Mouse (Mus musculus): ENCODE measurements around the gene Angel1. TPM values are rescaled to one million over a fixed set of nuclear protein-coding genes. Genes with fewer than 3 reads are reported as not detected.

Gene Angel1
- 9.2 and 10.6 TPM in 2 replicates for polyA plus RNA-seq (2015; fragmentation: Nextera tagmentation; extraction: Ambion mirVana)

GRCm38 (mm10) chr12:86726120-86726640 is at the start of gene Angel1:
Gene Angel1, minus strand, starts transcription at chr12:86726460.
- Histone ChIP-seq H3K4me1 (replicated peaks; ENCODE audit: control insufficient read depth, insufficient read depth, low read length) (peaks cover 14% of the 10 kb centered on the region), H3K9me3 (ENCODE audit: control insufficient read depth, low read length) (no peaks in the 10 kb centered on the region), H3K36me3 (ENCODE audit: control insufficient read depth, insufficient read depth) (no peaks in the 10 kb centered on the region), H3K27me3 (replicated peaks; ENCODE audit: control insufficient read depth, insufficient read depth, low read length) (no peaks in the 10 kb centered on the region), H3K9ac (replicated peaks; ENCODE audit: low read depth, low read length) (peak within 1 kb of the TSS; percentile 62), H3K27ac (ENCODE audit: low read length) (peak within 1 kb of the TSS; percentile 41), H3K4me3 (replicated peaks; ENCODE audit: low read length) (peak within 1 kb of the TSS; percentile 65), H3K4me2 (ENCODE audit: low read length) (peak within 1 kb of the TSS; percentile 95)
- ATAC-seq: peak; percentile 98
- WGBS: under 1% methylated on average over 44 of the region's 44 CpGs

- H3K27me3 ChIP-seq (replicated peaks; ENCODE audit: control insufficient read depth, insufficient read depth, low read length): no peaks in the 10 kb centered on the region
- no peak overlapping the region for H3K4me3 ChIP-seq (replicated peaks; ENCODE audit: low read length)
- ATAC-seq: no peak
- H3K4me1 ChIP-seq (replicated peaks; ENCODE audit: control insufficient read depth, insufficient read depth, low read length): peaks cover 18% of the 10 kb centered on the region
- no peaks in the 10 kb centered on the region for H3K36me3 ChIP-seq (ENCODE audit: control insufficient read depth, insufficient read depth)
- H3K9ac ChIP-seq (replicated peaks; ENCODE audit: low read depth, low read length): no peak overlapping the region
- H3K9me3 ChIP-seq (ENCODE audit: control insufficient read depth, low read length): no peaks in the 10 kb centered on the region
- no peak overlapping the region for H3K4me2 ChIP-seq (ENCODE audit: low read length)
- H3K27ac ChIP-seq (ENCODE audit: low read length): no peak overlapping the region
- WGBS: 77% methylated on average over 7 of the region's 7 CpGs
These were observed 49.5 kb upstream of the Angel1 start for GRCm38 (mm10) chr12:86775561-86776280.

GRCm38 (mm10) chr12:86772551-86772950 is 46.3 kb upstream of the Angel1 start:
- no peaks in the 10 kb centered on the region for H3K36me3 ChIP-seq (ENCODE audit: control insufficient read depth, insufficient read depth)
- WGBS: 22% methylated on average over 3 of the region's 3 CpGs
- no peak overlapping the region for H3K4me2 ChIP-seq (ENCODE audit: low read length)
- H3K9ac ChIP-seq (replicated peaks; ENCODE audit: low read depth, low read length): peak overlapping the region; percentile 32; the same call in 1 of the 2 replicates
- no peak overlapping the region for H3K4me3 ChIP-seq (replicated peaks; ENCODE audit: low read length)
- H3K9me3 ChIP-seq (ENCODE audit: control insufficient read depth, low read length): no peaks in the 10 kb centered on the region
- no peak for ATAC-seq
- H3K27me3 ChIP-seq (replicated peaks; ENCODE audit: control insufficient read depth, insufficient read depth, low read length): no peaks in the 10 kb centered on the region
- peaks cover 31% of the 10 kb centered on the region for H3K4me1 ChIP-seq (replicated peaks; ENCODE audit: control insufficient read depth, insufficient read depth, low read length)
- no peak overlapping the region for H3K27ac ChIP-seq (ENCODE audit: low read length)

GRCm38 (mm10) chr12:86771823-86772427 is 45.7 kb upstream of the Angel1 start:
- H3K9ac ChIP-seq (replicated peaks; ENCODE audit: low read depth, low read length): no peak overlapping the region
- H3K4me3 ChIP-seq (replicated peaks; ENCODE audit: low read length): no peak overlapping the region
- peak; percentile 86 for ATAC-seq
- 8% methylated on average over 12 of the region's 12 CpGs for WGBS
- H3K27ac ChIP-seq (ENCODE audit: low read length): peak overlapping the region; percentile 70
- peak overlapping the region; percentile 17 for H3K4me2 ChIP-seq (ENCODE audit: low read length)
- H3K27me3 ChIP-seq (replicated peaks; ENCODE audit: control insufficient read depth, insufficient read depth, low read length): no peaks in the 10 kb centered on the region
- H3K4me1 ChIP-seq (replicated peaks; ENCODE audit: control insufficient read depth, insufficient read depth, low read length): peaks cover 31% of the 10 kb centered on the region
- H3K9me3 ChIP-seq (ENCODE audit: control insufficient read depth, low read length): no peaks in the 10 kb centered on the region
- H3K36me3 ChIP-seq (ENCODE audit: control insufficient read depth, insufficient read depth): no peaks in the 10 kb centered on the region

- Histone ChIP-seq H3K9me3 (ENCODE audit: control insufficient read depth, low read length) (no peaks in the 10 kb centered on the region), H3K9ac (replicated peaks; ENCODE audit: low read depth, low read length) (no peak overlapping the region), H3K27me3 (replicated peaks; ENCODE audit: control insufficient read depth, insufficient read depth, low read length) (no peaks in the 10 kb centered on the region), H3K4me1 (replicated peaks; ENCODE audit: control insufficient read depth, insufficient read depth, low read length) (peaks cover 31% of the 10 kb centered on the region), H3K4me2 (ENCODE audit: low read length) (no peak overlapping the region), H3K27ac (ENCODE audit: low read length) (peak overlapping the region; percentile 24; the same call in 1 of the 2 replicates), H3K4me3 (replicated peaks; ENCODE audit: low read length) (no peak overlapping the region), H3K36me3 (ENCODE audit: control insufficient read depth, insufficient read depth) (no peaks in the 10 kb centered on the region)
- 3% methylated on average over 3 of the region's 3 CpGs for WGBS
- ATAC-seq: no peak
These were observed 44.7 kb upstream of the Angel1 start for GRCm38 (mm10) chr12:86770927-86771326.

- Histone ChIP-seq H3K36me3 (ENCODE audit: control insufficient read depth, insufficient read depth) (no peaks in the 10 kb centered on the region), H3K27me3 (replicated peaks; ENCODE audit: control insufficient read depth, insufficient read depth, low read length) (no peaks in the 10 kb centered on the region), H3K4me1 (replicated peaks; ENCODE audit: control insufficient read depth, insufficient read depth, low read length) (peaks cover 31% of the 10 kb centered on the region), H3K4me2 (ENCODE audit: low read length) (no peak overlapping the region), H3K27ac (ENCODE audit: low read length) (peak overlapping the region; percentile 44), H3K9ac (replicated peaks; ENCODE audit: low read depth, low read length) (peak overlapping the region; percentile 22; the same call in 1 of the 2 replicates), H3K9me3 (ENCODE audit: control insufficient read depth, low read length) (no peaks in the 10 kb centered on the region), H3K4me3 (replicated peaks; ENCODE audit: low read length) (no peak overlapping the region)
- WGBS: 6% methylated on average over 4 of the region's 4 CpGs
- ATAC-seq: no peak
These were observed 44.0 kb upstream of the Angel1 start for GRCm38 (mm10) chr12:86770261-86770670.

- Histone ChIP-seq H3K9ac (replicated peaks; ENCODE audit: low read depth, low read length) (no peak overlapping the region; the same call in 1 of the 2 replicates), H3K36me3 (ENCODE audit: control insufficient read depth, insufficient read depth) (no peaks in the 10 kb centered on the region), H3K4me1 (replicated peaks; ENCODE audit: control insufficient read depth, insufficient read depth, low read length) (peaks cover 31% of the 10 kb centered on the region), H3K27ac (ENCODE audit: low read length) (peak overlapping the region; percentile 32; the same call in 1 of the 2 replicates), H3K27me3 (replicated peaks; ENCODE audit: control insufficient read depth, insufficient read depth, low read length) (no peaks in the 10 kb centered on the region), H3K9me3 (ENCODE audit: control insufficient read depth, low read length) (no peaks in the 10 kb centered on the region), H3K4me3 (replicated peaks; ENCODE audit: low read length) (no peak overlapping the region), H3K4me2 (ENCODE audit: low read length) (no peak overlapping the region)
- no peak for ATAC-seq
These were observed 43.6 kb upstream of the Angel1 start for GRCm38 (mm10) chr12:86769819-86770218.

- ATAC-seq: 0 out of 2 replicates have a peak, but pooled peaks have one; percentile 26
- Histone ChIP-seq H3K4me1 (replicated peaks; ENCODE audit: control insufficient read depth, insufficient read depth, low read length) (peaks cover 31% of the 10 kb centered on the region), H3K4me2 (ENCODE audit: low read length) (no peak overlapping the region), H3K9me3 (ENCODE audit: control insufficient read depth, low read length) (no peaks in the 10 kb centered on the region), H3K27me3 (replicated peaks; ENCODE audit: control insufficient read depth, insufficient read depth, low read length) (no peaks in the 10 kb centered on the region), H3K4me3 (replicated peaks; ENCODE audit: low read length) (no peak overlapping the region), H3K36me3 (ENCODE audit: control insufficient read depth, insufficient read depth) (no peaks in the 10 kb centered on the region), H3K27ac (ENCODE audit: low read length) (no peak overlapping the region), H3K9ac (replicated peaks; ENCODE audit: low read depth, low read length) (no peak overlapping the region)
- 22% methylated on average over 4 of the region's 4 CpGs for WGBS
These were observed 42.8 kb upstream of the Angel1 start for GRCm38 (mm10) chr12:86768986-86769580.
